Mouse (Mus musculus) MEL (cell line): Measurements from ENCODE around the gene Hoxa3.

Experiments
- CTCF ChIP-seq, 3 experiments: IDR thresholded peaks in 2 of 3; conservative IDR thresholded peaks in 1 of 3; 2 replicates each; pipeline ENCODE4 v1.5.1; 2011 to 2012; ENCODE audit warnings: low read length in 3 of 3, low read depth in 2 of 3, mild to moderate bottlenecking in 2 of 3, improper control_type of control experiment in 1 of 3, inconsistent platforms in 1 of 3, mixed read lengths in 1 of 3, moderate library complexity in 1 of 3; ENCODE audit not compliant: control insufficient read depth in 1 of 3, insufficient read depth in 1 of 3, poor library complexity in 1 of 3, severe bottlenecking in 1 of 3
- EP300 ChIP-seq, 2 experiments: IDR thresholded peaks; 2 replicates each; pipeline ENCODE4 v1.6.1; 2011; ENCODE audit warnings: improper control_type of control experiment in 2 of 2, low read length in 2 of 2, low read depth in 1 of 2, mild to moderate bottlenecking in 1 of 2
- GATA1 ChIP-seq: IDR thresholded peaks from 2 replicates; pipeline ENCODE4 v1.6.1; 2011; ENCODE audit warnings: low read depth, low read length, improper control_type of control experiment
- MEF2A ChIP-seq: IDR thresholded peaks from 2 replicates; pipeline ENCODE4 v1.6.1; 2014; ENCODE audit warnings: low read depth, mild to moderate bottlenecking, inconsistent platforms, low read length, improper control_type of control experiment; ENCODE audit not compliant: poor library complexity, insufficient replicate concordance, severe bottlenecking; ENCODE audit errors: extremely low read depth
- NRF1 ChIP-seq: IDR thresholded peaks from 2 replicates; pipeline ENCODE4 v1.6.1; 2014; ENCODE audit warnings: low read depth, mild to moderate bottlenecking, inconsistent platforms, low read length, improper control_type of control experiment, moderate library complexity; ENCODE audit not compliant: poor library complexity, insufficient read depth, severe bottlenecking
- POLR2A ChIP-seq, 2 experiments: IDR thresholded peaks; 2 replicates each; pipeline ENCODE4 v1.6.1; 2011 to 2012; ENCODE audit warnings: low read length in 2 of 2, mild to moderate bottlenecking in 2 of 2, control low read depth in 1 of 2, improper control_type of control experiment in 1 of 2, low read depth in 1 of 2, moderate library complexity in 1 of 2; ENCODE audit not compliant: control insufficient read depth in 1 of 2, insufficient read depth in 1 of 2, poor library complexity in 1 of 2
- SMC3 ChIP-seq: IDR thresholded peaks from 2 replicates; pipeline ENCODE4 v1.6.1; 2011; ENCODE audit warnings: low read depth, low read length, improper control_type of control experiment
- ZMIZ1 ChIP-seq: IDR thresholded peaks from 2 replicates; pipeline ENCODE4 v1.6.1; 2012; ENCODE audit warnings: low read depth, mild to moderate bottlenecking, inconsistent platforms, low read length, improper control_type of control experiment, moderate library complexity
- ZNF384 ChIP-seq: IDR thresholded peaks from 2 replicates; pipeline ENCODE4 v1.6.1; 2012; ENCODE audit warnings: low read depth, mild to moderate bottlenecking, inconsistent platforms, low read length, improper control_type of control experiment

GRCm38 (mm10) chr6:52245040-52245756 is 32.1 kb upstream of the Hoxa3 start:
- TF ChIP-seq POLR2A (IDR thresholded peaks at IDR 0.05; ENCODE audit: control insufficient read depth in 1 of 2, insufficient read depth in 1 of 2, low read depth in 1 of 2, low read length in 2 of 2, poor library complexity in 1 of 2) = no peak
- no peak for TF ChIP-seq SMC3
- TF ChIP-seq NRF1 = no peak
- TF ChIP-seq MEF2A = no peak
- TF ChIP-seq CTCF (IDR thresholded peaks at IDR 0.05 in 2 of 3, conservative IDR thresholded peaks at IDR 0.05 in 1 of 3; ENCODE audit: control insufficient read depth in 1 of 3, insufficient read depth in 1 of 3, low read depth in 2 of 3, low read length in 3 of 3, poor library complexity in 1 of 3, severe bottlenecking in 1 of 3) = no peak
- TF ChIP-seq ZMIZ1 = no peak
- TF ChIP-seq ZNF384 = no peak
- TF ChIP-seq EP300 (IDR thresholded peaks at IDR 0.05; ENCODE audit: low read depth in 1 of 2, low read length in 2 of 2) = no peak
- TF ChIP-seq GATA1 = no peak
